Mouse (Mus musculus) heart, postnatal 25 days (tissue): ENCODE measurements around the gene Pitpnb. TPM values are rescaled to one million over a fixed set of nuclear protein-coding genes. Genes with fewer than 3 reads are reported as not detected.

Experiments
- total RNA-seq, 2 experiments: library from RNA; stranded (reverse); gene quantifications; 2 replicates each; pipeline ENCODE4 v1.2.3; 2021

The Pitpnb gene
- total RNA-seq, 2 experiments from 2014 or later, result 38.1 to 38.4 TPM

Other genes starting within 250 kb of the Pitpnb start
- 10 to 100 TPM; 16.7 to 20.5 TPM for gene Mn1, start 86.6 kb downstream of the Pitpnb start, total RNA-seq